Mouse (Mus musculus): ENCODE results near the gene Golga7b. TPM values are rescaled to one million over a fixed set of nuclear protein-coding genes. Genes with fewer than 3 reads are reported as not detected.

Golga7b gene
- polyA plus RNA-seq, 1 experiment from 2014 or later, result not detected

GRCm38 (mm10) chr19:42277288-42277687, 29.9 kb downstream of the Golga7b start:
- no peak for DNase-seq
- ATAC-seq (ENCODE audit: insufficient read depth), result no peak
- no peaks in the 10 kb centered on the region for H3K9me3 ChIP-seq (ENCODE audit: low read depth, low read length)
- H3K36me3 ChIP-seq (ENCODE audit: insufficient read depth), result no peaks in the 10 kb centered on the region
- no peak for TF ChIP-seq CTCF (IDR thresholded peaks at IDR 0.05; ENCODE audit: low read depth)
- no peaks in the 10 kb centered on the region for H3K27me3 ChIP-seq (ENCODE audit: insufficient read depth, low read length)
- 78% methylated on average over 6 of the region's 6 CpGs for WGBS
- no peak overlapping the region for H3K4me3 ChIP-seq (ENCODE audit: low read depth, low read length)
- no peak overlapping the region for H3K27ac ChIP-seq (ENCODE audit: low read depth)
- no peak overlapping the region for H3K9ac ChIP-seq
- H3K4me1 ChIP-seq (ENCODE audit: insufficient read depth), result no peaks in the 10 kb centered on the region
- no peak overlapping the region for H3K4me2 ChIP-seq

- TF ChIP-seq CTCF (IDR thresholded peaks at IDR 0.05; ENCODE audit: low read depth), result no peak
Observed at GRCm38 (mm10) chr19:42278461-42278860, 31.1 kb downstream of the Golga7b start.

DNA sequence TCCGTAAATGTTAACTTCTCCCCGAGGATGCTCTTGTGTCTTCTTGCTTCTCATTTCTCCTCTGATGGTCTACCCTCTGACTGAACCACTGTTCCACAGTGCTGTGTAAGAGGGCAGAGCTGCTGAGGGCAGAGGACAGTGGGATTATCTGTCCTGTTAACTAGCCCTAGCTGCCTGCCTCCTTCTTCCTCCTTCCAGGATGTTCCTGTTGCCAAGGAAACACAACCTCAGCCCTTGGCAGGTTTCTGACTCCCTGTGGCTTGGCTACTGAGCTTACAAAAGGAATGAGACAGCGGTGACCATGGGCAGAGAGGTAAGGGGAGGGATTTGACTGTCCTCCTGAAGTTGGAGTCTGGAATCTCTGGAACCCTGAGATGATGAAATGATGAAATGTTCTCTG, 32.2 kb downstream of the Golga7b start:
- no peak for DNase-seq
- no peak for TF ChIP-seq CTCF (IDR thresholded peaks at IDR 0.05; ENCODE audit: low read depth)
- 64% methylated on average over 3 of the region's 3 CpGs for WGBS
- no peak for ATAC-seq (ENCODE audit: insufficient read depth)
- H3K27ac ChIP-seq (ENCODE audit: low read depth), result no peak overlapping the region
- no peaks in the 10 kb centered on the region for H3K27me3 ChIP-seq (ENCODE audit: insufficient read depth, low read length)
- no peak overlapping the region for H3K4me3 ChIP-seq (ENCODE audit: low read depth, low read length)
- H3K9ac ChIP-seq, result no peak overlapping the region
- H3K36me3 ChIP-seq (ENCODE audit: insufficient read depth), result no peaks in the 10 kb centered on the region
- H3K4me2 ChIP-seq, result no peak overlapping the region
- no peaks in the 10 kb centered on the region for H3K9me3 ChIP-seq (ENCODE audit: low read depth, low read length)
- no peaks in the 10 kb centered on the region for H3K4me1 ChIP-seq (ENCODE audit: insufficient read depth)

More at GRCm38 (mm10) chr19:42278461-42278860, 31.1 kb downstream of the Golga7b start:
- WGBS, result 73% methylated on average over 5 of the region's 5 CpGs
- no peak overlapping the region for H3K4me2 ChIP-seq
- no peak overlapping the region for H3K4me3 ChIP-seq (ENCODE audit: low read depth, low read length)
- H3K9me3 ChIP-seq (ENCODE audit: low read depth, low read length), result no peaks in the 10 kb centered on the region
- H3K4me1 ChIP-seq (ENCODE audit: insufficient read depth), result no peaks in the 10 kb centered on the region
- no peak overlapping the region for H3K27ac ChIP-seq (ENCODE audit: low read depth)
- H3K27me3 ChIP-seq (ENCODE audit: insufficient read depth, low read length), result no peaks in the 10 kb centered on the region
- ATAC-seq (ENCODE audit: insufficient read depth) (no peak), DNase-seq (no peak)
- no peaks in the 10 kb centered on the region for H3K36me3 ChIP-seq (ENCODE audit: insufficient read depth)
- no peak overlapping the region for H3K9ac ChIP-seq

DNA sequence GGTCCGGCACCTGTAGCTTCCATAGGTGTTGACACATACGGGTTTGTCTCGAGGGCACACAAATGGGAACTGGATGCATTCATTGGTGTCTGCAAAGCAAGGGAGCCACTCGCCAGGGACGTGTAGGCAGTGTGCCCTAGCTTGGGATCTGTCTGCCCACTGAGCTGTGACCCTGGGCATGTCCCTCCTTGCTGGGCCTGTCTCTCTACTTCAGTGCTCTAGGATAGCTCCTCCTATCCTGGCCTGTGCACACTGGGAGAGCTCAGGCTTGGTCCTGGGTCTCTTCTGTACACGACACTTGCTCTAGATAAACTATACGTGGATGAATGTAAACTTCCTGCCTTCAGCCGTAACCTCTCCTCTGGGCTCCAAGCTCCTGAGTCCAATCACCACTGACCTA, 36.8 kb downstream of the Golga7b start:
- H3K36me3 ChIP-seq (ENCODE audit: insufficient read depth), result no peaks in the 10 kb centered on the region
- H3K27me3 ChIP-seq (ENCODE audit: insufficient read depth, low read length), result no peaks in the 10 kb centered on the region
- no peak for ATAC-seq (ENCODE audit: insufficient read depth)

GRCm38 (mm10) chr19:42288361-42288760, 41.0 kb downstream of the Golga7b start:
- WGBS, result 51% methylated on average over 4 of the region's 4 CpGs
- no peak overlapping the region for H3K9ac ChIP-seq
- no peaks in the 10 kb centered on the region for H3K9me3 ChIP-seq (ENCODE audit: low read depth, low read length)
- no peaks in the 10 kb centered on the region for H3K4me1 ChIP-seq (ENCODE audit: insufficient read depth)
- H3K27me3 ChIP-seq (ENCODE audit: insufficient read depth, low read length), result no peaks in the 10 kb centered on the region
- DNase-seq, result no peak
- no peak for TF ChIP-seq CTCF (IDR thresholded peaks at IDR 0.05; ENCODE audit: low read depth)
- no peak for ATAC-seq (ENCODE audit: insufficient read depth)
- no peak overlapping the region for H3K4me3 ChIP-seq (ENCODE audit: low read depth, low read length)
- no peaks in the 10 kb centered on the region for H3K36me3 ChIP-seq (ENCODE audit: insufficient read depth)
- H3K4me2 ChIP-seq, result no peak overlapping the region
- H3K27ac ChIP-seq (ENCODE audit: low read depth), result no peak overlapping the region

More for the DNA sequence above, 36.8 kb downstream of the Golga7b start:
- Histone ChIP-seq H3K4me3 (ENCODE audit: low read depth, low read length) (no peak overlapping the region), H3K4me1 (ENCODE audit: insufficient read depth) (no peaks in the 10 kb centered on the region), H3K9ac (no peak overlapping the region), H3K9me3 (ENCODE audit: low read depth, low read length) (no peaks in the 10 kb centered on the region), H3K27ac (ENCODE audit: low read depth) (no peak overlapping the region), H3K4me2 (no peak overlapping the region)
- TF ChIP-seq CTCF (IDR thresholded peaks at IDR 0.05; ENCODE audit: low read depth), result no peak
- WGBS, result 48% methylated on average over 8 of the region's 8 CpGs
- DNase-seq, result no peak

DNA sequence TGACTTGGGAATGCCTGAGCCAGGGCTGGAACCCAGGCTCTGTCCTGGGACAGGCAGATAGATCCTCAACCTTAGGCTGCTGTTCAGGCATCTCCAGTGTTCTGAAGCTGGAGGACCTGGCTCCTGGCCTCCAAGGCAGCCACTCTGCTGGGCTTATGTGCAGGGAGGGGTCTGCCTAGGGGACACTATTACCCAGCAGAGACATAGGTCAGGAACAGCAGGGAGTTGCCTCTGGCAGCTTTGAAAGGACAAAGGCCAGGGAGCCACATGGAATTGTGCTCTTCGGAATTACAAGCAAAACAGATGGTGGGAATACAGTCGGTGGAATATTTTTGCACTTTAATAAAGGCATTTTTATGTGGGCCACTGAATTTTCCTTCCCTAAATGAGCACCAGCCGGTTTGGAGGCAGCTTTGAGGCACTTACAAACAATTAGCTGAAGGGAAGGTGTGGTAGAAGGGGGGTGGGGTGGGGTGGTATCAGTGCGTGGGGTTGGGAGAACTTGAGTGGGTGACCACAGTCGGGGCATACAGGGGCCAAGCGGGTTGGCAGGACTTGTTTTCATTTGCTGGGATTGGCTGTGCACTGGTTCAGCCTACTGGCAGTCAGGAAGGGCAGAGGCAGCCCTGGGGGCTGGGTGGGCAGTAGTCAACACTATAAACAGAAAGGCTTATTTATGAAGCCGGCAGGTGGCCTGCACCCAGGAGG, 43.7 kb downstream of the Golga7b start:
- Histone ChIP-seq H3K4me2 (no peak overlapping the region), H3K36me3 (ENCODE audit: insufficient read depth) (no peaks in the 10 kb centered on the region), H3K9ac (no peak overlapping the region), H3K9me3 (ENCODE audit: low read depth, low read length) (no peaks in the 10 kb centered on the region), H3K27ac (ENCODE audit: low read depth) (no peak overlapping the region), H3K4me3 (ENCODE audit: low read depth, low read length) (no peak overlapping the region), H3K27me3 (ENCODE audit: insufficient read depth, low read length) (no peaks in the 10 kb centered on the region), H3K4me1 (ENCODE audit: insufficient read depth) (no peaks in the 10 kb centered on the region)
- WGBS, result 23% methylated on average over 7 of the region's 7 CpGs
- TF ChIP-seq CTCF (IDR thresholded peaks at IDR 0.05; ENCODE audit: low read depth), result no peak
- DNase-seq (no peak), ATAC-seq (ENCODE audit: insufficient read depth) (no peak)

DNA sequence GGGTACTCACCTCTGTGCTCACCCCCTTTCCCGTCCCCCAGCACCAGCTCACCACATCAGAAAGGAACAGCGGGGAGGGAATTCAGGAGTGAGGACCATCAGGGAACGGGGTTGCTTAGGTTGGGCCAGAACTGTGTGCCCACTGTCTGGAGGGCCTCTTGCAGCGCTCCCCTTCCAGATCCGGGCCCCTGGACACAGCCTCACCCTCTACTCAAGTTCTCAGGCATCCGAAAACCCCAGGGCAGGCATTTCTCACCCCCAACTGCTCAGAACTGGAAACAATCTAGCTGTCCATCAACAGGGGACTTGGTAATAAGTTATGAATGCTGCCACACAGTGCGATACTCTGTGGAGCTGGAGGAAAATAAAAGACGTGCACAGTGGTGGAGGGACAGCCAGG, 44.7 kb downstream of the Golga7b start:
- WGBS, result 60% methylated on average over 8 of the region's 8 CpGs
- H3K9me3 ChIP-seq (ENCODE audit: low read depth, low read length), result no peaks in the 10 kb centered on the region
- no peak for DNase-seq
- TF ChIP-seq CTCF (IDR thresholded peaks at IDR 0.05; ENCODE audit: low read depth), result no peak
- no peak overlapping the region for H3K4me2 ChIP-seq
- no peaks in the 10 kb centered on the region for H3K27me3 ChIP-seq (ENCODE audit: insufficient read depth, low read length)
- ATAC-seq (ENCODE audit: insufficient read depth), result no peak
- no peaks in the 10 kb centered on the region for H3K36me3 ChIP-seq (ENCODE audit: insufficient read depth)
- no peak overlapping the region for H3K27ac ChIP-seq (ENCODE audit: low read depth)
- H3K4me3 ChIP-seq (ENCODE audit: low read depth, low read length), result no peak overlapping the region
- H3K4me1 ChIP-seq (ENCODE audit: insufficient read depth), result no peaks in the 10 kb centered on the region
- H3K9ac ChIP-seq, result no peak overlapping the region

Measured in lung, embryonic 14.5 days (tissue).